Mouse (Mus musculus): ENCODE measurements around the gene Prss48.

Gene Prss48

DNA sequence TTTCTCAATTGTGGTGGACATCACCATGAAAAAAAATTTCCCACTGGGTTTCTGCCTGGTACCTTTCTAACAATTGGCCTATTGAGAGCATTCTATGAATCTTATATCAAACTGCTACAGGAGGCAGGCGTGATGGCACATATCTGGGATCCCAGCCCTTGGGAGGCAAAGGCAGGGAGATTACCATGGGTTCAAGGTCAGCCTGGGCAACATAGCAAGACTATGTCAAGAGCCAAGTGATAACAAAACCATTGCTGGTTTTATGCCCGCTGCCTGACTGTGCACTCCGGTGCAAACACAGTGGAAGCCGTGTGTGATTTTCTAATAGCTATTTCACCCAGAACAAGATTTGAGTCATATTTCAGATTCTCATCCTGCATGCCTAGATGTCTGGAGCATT is 51.4 kb downstream of the Prss48 start:
- peak; percentile 78 for DNase-seq (ENCODE audit: low spot score)
